Mouse (Mus musculus) kidney, postnatal 0 days (tissue): ENCODE measurements around the gene Agrp. TPM values are rescaled to one million over a fixed set of nuclear protein-coding genes. Genes with fewer than 3 reads are reported as not detected.

Experiments used
- ATAC-seq: fragments of 200-750 bp; cut with Nextera tagmentation; replicated peaks from 2 replicates; pipeline ENCODE4 v1.8.0; 2017; ENCODE audit warnings: low read depth, moderate number of reproducible peaks, moderate TSS enrichment, moderate library complexity; ENCODE audit not compliant: low FRiP score
- DNase-seq: peaks from one replicate; pipeline ENCODE4 v3.0.0-alpha.2; 2016; ENCODE audit warnings: low spot score
- H3K27ac ChIP-seq: fragments of 300-500 bp; sonication (generic); 2 replicates; pipeline ENCODE4 v1.5.1; 2014; ENCODE audit warnings: mild to moderate bottlenecking
- H3K27me3 ChIP-seq: fragments of 300-500 bp; sonication (generic); 2 replicates; pipeline ENCODE4 v1.6.1; 2014; ENCODE audit warnings: low read length, mixed read lengths; ENCODE audit not compliant: insufficient read depth
- H3K36me3 ChIP-seq: fragments of 300-500 bp; sonication (generic); 2 replicates; pipeline ENCODE4 v1.6.1; 2014; ENCODE audit warnings: low read length, mixed read lengths; ENCODE audit not compliant: insufficient read depth
- H3K4me1 ChIP-seq: fragments of 300-500 bp; sonication (generic); replicated peaks from 2 replicates; pipeline ENCODE4 v1.6.1; 2014; ENCODE audit warnings: antibody characterized with exemption, low read length, mixed read lengths; ENCODE audit not compliant: insufficient read depth
- H3K4me2 ChIP-seq: fragments of 300-500 bp; sonication (generic); 2 replicates; pipeline ENCODE4 v1.6.1; 2014; ENCODE audit warnings: mild to moderate bottlenecking, low read length, moderate library complexity, mixed read lengths
- H3K4me3 ChIP-seq: fragments of 300-500 bp; sonication (generic); replicated peaks from 2 replicates; pipeline ENCODE4 v1.5.1; 2014; ENCODE audit warnings: low read depth, low read length
- H3K9ac ChIP-seq: fragments of 300-500 bp; sonication (generic); 2 replicates; pipeline ENCODE4 v1.6.1; 2014; ENCODE audit warnings: low read depth, low read length
- H3K9me3 ChIP-seq: fragments of 300-500 bp; sonication (generic); replicated peaks from 2 replicates; pipeline ENCODE4 v1.6.1; 2016; ENCODE audit warnings: low read length, inconsistent platforms, mixed read lengths
- CTCF ChIP-seq: IDR thresholded peaks from 2 replicates; pipeline ENCODE4 v1.5.1; 2016; ENCODE audit warnings: antibody characterized with exemption, low read depth, mild to moderate bottlenecking, moderate library complexity
- WGBS: fragments of 180-500 bp; shearing (Covaris S2); extraction: QIAGEN DNeasy Blood & Tissue Kit; methylation state at CpG from one replicate; pipeline ENCODE4 v1.1.7; 2014; 5-methylcytosine and 5-hydroxymethylcytosine counted together
- polyA plus RNA-seq: library from polyadenylated mRNA; unstranded; fragments of >200 nt; fragmentation: Nextera tagmentation; extraction: Ambion mirVana; gene quantifications from 2 replicates; pipeline ENCODE4 v1.2.1, GENCODE M21; 2015

The Agrp gene
- polyA plus RNA-seq, 1 experiment from 2014 or later: 0.61 TPM

DNA sequence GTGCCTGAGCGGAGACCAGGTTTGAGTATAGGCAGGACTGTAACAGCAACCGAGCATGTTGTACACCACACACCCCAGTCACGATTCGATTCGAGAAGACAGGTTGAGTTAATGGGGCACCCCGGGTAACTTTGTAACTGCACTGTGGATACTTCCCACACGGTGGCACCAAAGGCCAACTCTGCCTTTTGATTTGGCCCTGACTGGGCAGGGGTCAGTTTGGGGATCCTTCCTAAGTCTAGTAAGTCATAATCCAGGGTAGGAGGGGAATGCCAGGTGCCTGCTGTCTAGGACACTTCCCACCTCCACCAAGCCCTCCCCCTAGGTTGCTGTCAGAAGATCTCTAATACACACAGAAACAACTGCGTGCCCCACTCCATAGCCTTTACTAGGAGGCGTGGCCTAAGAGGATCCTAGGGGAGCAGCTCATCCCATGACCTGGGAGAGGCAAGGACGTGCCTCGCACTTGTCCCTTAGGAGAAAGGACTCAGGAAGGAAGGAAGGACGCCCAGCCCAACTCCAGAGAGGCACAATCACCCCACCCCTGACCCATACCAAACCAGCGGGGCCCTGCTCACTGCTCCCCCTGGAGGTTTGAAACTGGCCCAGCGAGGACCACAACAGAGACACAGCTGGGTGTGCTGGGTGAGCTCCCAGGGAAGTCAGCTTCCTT lies 40.7 kb downstream of the Agrp start:
- H3K4me1 ChIP-seq: 0 out of 2 replicates have a peak, but pooled peaks cover 3% of the 10 kb centered on the region
- peak overlapping the region; percentile 15; the same call in 1 of the 2 replicates for H3K4me3 ChIP-seq
- peak overlapping the region; percentile 85 for H3K27ac ChIP-seq
- H3K27me3 ChIP-seq: no peaks in the 10 kb centered on the region
- H3K9ac ChIP-seq: peak overlapping the region; percentile 18; the same call in 1 of the 2 replicates
- TF ChIP-seq CTCF: peak; percentile 79
- H3K4me2 ChIP-seq: peak overlapping the region; percentile 45
- DNase-seq: peak; percentile 76
- no peaks in the 10 kb centered on the region for H3K36me3 ChIP-seq
- no peaks in the 10 kb centered on the region for H3K9me3 ChIP-seq
- 7% methylated on average over 14 of the region's 14 CpGs for WGBS
- ATAC-seq: peak; percentile 57

DNA sequence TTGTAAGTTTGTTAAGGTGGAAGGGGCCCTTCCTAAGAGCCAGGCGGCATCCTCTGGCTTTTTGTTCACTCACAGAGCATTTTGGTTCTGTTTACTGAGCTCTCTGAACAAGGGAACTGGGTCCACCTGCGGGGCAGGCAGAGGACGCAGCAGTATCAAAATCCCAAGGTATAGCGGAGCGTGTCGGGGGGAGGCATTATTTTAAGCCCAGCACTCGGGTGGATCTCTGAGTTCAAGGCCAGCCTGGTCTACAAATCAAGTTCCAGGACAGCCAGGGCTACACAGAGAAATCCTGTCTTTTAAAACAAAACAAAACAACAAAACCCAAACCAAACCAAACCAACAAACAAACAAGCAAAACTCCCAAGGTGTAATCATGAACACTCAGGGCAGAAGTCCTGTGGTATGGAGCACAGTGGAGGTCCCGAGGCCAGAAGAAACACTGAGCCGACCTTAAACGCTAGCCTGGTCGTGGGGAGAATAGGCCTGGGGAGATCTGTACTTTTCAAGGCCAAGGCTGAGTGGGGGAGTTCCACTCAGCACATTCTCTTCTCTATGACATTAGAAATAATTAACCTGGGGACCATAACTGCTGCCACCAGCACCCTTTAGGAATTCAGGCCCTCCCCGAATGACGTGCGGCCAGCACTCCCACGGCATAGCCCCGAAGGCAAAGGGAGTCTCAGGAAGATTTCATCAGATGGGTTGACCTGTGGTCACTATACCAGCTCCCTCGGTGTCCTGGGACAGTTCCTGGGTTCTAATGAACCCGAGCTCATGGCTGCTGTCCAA lies 42.5 kb downstream of the Agrp start:
- Histone ChIP-seq H3K36me3 (no peaks in the 10 kb centered on the region), H3K4me1 (0 out of 2 replicates have a peak, but pooled peaks cover 3% of the 10 kb centered on the region), H3K27me3 (no peaks in the 10 kb centered on the region), H3K4me3 (no peak overlapping the region), H3K27ac (peak overlapping the region; percentile 85), H3K9ac (peak overlapping the region; percentile 41; the same call in 1 of the 2 replicates), H3K9me3 (no peaks in the 10 kb centered on the region), H3K4me2 (peak overlapping the region; percentile 45)
- WGBS: 45% methylated on average over 18 of the region's 18 CpGs
- DNase-seq (peak; percentile 60), ATAC-seq (peak; percentile 80)
- no peak for TF ChIP-seq CTCF

DNA sequence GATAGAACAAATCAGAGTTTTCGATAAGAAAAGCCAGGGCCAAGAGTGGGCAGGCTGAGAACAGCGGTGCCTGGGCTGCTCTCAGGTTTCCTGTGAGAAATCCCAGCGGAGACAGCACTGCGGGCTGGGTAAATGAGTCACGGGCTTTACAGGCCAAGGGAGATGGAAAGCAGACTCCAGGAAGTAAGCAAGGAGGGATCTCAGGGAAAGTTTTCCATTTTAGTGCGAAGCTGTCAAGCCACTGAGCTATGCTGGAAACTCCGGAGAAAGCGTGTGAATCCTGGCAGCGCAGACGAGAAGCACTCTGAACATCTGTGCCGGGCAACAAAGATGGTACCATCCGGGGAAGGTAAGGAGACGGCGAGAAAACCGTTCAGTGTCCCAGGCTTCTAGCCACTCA lies 43.3 kb downstream of the Agrp start:
- DNase-seq (peak; percentile 79), ATAC-seq (0 out of 2 replicates have a peak, but pooled peaks have one; percentile 34)
- Histone ChIP-seq H3K4me1 (0 out of 2 replicates have a peak, but pooled peaks cover 3% of the 10 kb centered on the region), H3K27me3 (no peaks in the 10 kb centered on the region), H3K27ac (peak overlapping the region; percentile 85), H3K4me3 (no peak overlapping the region), H3K9ac (peak overlapping the region; percentile 36; the same call in 1 of the 2 replicates), H3K9me3 (no peaks in the 10 kb centered on the region), H3K36me3 (no peaks in the 10 kb centered on the region), H3K4me2 (peak overlapping the region; percentile 45)
- 7% methylated on average over 15 of the region's 15 CpGs for WGBS
- TF ChIP-seq CTCF: no peak

DNA sequence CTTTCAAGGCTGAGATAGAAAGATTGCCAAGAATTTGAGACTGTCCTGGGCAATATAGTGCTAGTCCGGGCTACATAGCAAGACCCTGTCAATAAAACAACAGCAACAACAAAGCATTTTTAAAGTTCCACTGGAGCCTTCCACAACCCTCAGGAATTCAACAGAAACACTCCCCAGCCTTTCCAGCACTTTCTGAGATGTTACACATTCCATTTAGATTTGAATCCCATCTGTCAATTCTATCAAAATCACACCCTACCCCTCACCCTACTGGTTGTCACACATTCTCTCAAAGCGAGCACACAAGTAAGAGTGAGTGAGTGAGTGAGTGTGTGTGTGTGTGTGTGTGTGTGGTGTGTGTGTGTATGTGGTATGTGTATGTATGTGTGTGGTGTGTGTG lies 44.8 kb downstream of the Agrp start:
- ATAC-seq: no peak
- H3K36me3 ChIP-seq: no peaks in the 10 kb centered on the region
- peak; percentile 63 for DNase-seq
- no peak overlapping the region for H3K27ac ChIP-seq
- H3K4me2 ChIP-seq: no peak overlapping the region
- H3K9ac ChIP-seq: no peak overlapping the region
- H3K9me3 ChIP-seq: no peaks in the 10 kb centered on the region
- no peak overlapping the region for H3K4me3 ChIP-seq
- no peaks in the 10 kb centered on the region for H3K27me3 ChIP-seq
- TF ChIP-seq CTCF: no peak
- WGBS: 76% methylated on average over 2 of the region's 2 CpGs
- H3K4me1 ChIP-seq: 0 out of 2 replicates have a peak, but pooled peaks cover 3% of the 10 kb centered on the region

DNA sequence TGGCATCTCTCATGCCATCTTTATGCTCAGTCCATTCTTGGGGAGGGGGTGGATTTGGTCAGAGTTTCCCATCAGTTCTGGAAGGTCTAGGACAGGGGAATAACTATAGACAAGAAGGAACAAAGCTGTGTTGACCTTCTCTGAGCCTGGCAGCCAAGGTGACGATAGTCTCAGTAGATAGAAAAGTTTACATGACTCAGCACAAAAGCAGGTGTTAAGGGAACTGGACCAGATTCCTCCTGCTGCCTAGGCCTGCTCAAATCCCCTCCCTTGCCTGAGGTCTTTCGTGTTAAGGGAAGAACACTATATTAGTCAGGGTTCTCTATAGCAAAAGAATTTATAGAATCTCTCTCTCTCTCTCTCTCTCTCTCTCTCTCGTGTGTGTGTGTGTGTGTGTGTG lies 57.5 kb downstream of the Agrp start:
- no peak for TF ChIP-seq CTCF
- Histone ChIP-seq H3K27ac (no peak overlapping the region), H3K27me3 (no peaks in the 10 kb centered on the region), H3K4me2 (no peak overlapping the region), H3K9me3 (no peaks in the 10 kb centered on the region), H3K9ac (no peak overlapping the region), H3K4me1 (no peaks in the 10 kb centered on the region), H3K4me3 (no peak overlapping the region), H3K36me3 (no peaks in the 10 kb centered on the region)
- no peak for ATAC-seq
- DNase-seq: no peak
- WGBS: 81% methylated on average over 3 of the region's 3 CpGs

DNA sequence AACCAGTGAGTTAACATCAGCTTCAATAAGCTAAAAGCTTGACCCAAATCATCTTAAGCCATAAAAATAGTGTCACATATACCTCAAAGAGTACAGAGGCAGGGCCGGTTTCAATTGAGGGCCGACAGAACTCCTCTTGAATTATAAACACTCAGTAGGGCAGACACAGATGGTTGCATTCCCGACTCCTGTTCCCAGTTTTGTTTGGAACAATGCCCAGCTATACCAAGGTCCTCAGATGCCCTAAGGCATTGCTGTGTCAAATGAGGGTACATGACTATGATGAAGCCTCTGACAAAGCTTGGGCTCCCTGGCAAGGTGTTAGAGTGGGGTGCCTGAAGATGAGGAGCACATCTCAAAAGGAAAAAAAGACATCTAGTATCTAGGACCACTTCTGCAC lies 61.7 kb downstream of the Agrp start:
- DNase-seq (no peak), ATAC-seq (no peak)
- Histone ChIP-seq H3K9ac (no peak overlapping the region), H3K36me3 (no peaks in the 10 kb centered on the region), H3K4me3 (no peak overlapping the region), H3K27me3 (no peaks in the 10 kb centered on the region), H3K9me3 (no peaks in the 10 kb centered on the region), H3K27ac (no peak overlapping the region), H3K4me1 (no peaks in the 10 kb centered on the region), H3K4me2 (no peak overlapping the region)
- 40% methylated on average over 3 of the region's 3 CpGs for WGBS
- no peak for TF ChIP-seq CTCF
